Mouse (Mus musculus) hematopoietic stem cell, adult 5-6 weeks (primary cell): ENCODE data around the gene Gm10318. TPM values are rescaled to one million over a fixed set of nuclear protein-coding genes. Genes with fewer than 3 reads are reported as not detected.

Source experiments
- ATAC-seq, 2 experiments: fragments of 125-278 bp in 1 of 2; replicated peaks in 1 of 2; 2 replicates each; pipeline ENCODE4 v1.8.0; 2016 to 2017; ENCODE audit warnings: inconsistent platforms in 2 of 2, mild to moderate bottlenecking in 2 of 2, moderate number of reproducible peaks in 2 of 2, low read depth in 1 of 2, moderate TSS enrichment in 1 of 2; ENCODE audit not compliant: low FRiP score in 2 of 2, poor library complexity in 2 of 2, severe bottlenecking in 2 of 2, insufficient read depth in 1 of 2, low TSS enrichment in 1 of 2
- total RNA-seq: library from RNA; stranded (forward); fragments of 172-1452, 232-1000 nt; gene quantifications from 2 replicates; pipeline ENCODE4 v1.2.3, GENCODE M21; 2017

Gm10318 gene
- total RNA-seq, 1 experiment from 2014 or later = not detected

DNA sequence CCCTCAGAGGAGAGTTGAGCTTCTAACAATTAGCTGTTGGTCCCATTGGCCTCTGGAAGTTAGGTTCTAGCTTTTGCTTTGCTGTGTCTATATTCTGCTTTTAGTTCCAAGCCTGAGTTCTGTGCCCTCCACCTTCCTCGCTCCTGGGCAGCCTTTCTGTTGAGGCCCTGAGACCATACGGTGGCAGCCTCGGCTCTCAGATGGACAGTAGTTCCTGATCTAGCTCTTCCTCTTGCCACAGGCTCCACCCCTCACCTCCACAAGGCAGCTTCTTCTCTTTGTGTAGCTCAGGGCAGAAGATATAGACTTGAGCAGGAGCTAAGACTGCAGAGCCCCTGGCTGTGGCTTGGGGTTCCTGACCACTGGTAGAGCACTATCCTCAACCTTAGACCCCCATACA, 27.6 kb downstream of the Gm10318 start:
- ATAC-seq = no peak; a peak in 1 of 4 replicates

DNA sequence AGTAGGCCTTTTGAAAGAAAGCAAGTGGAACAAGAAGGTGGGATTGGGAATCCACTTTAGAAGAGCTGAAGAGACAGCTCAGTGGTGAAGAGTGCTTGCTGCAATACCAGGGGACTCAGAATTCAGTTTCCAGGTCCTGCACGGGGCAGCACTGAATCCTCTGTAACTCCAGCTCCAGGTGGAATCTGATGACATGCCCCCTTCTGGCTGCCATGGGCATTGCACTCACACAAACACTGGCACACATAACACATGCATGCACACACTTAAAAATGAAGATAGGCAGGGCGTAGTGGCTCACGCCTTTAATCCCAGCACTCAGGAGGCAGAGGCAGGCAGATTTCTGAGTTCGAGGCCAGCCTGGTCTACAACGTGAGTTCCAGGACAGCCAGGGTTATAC, 29.9 kb downstream of the Gm10318 start:
- ATAC-seq = no peak

DNA sequence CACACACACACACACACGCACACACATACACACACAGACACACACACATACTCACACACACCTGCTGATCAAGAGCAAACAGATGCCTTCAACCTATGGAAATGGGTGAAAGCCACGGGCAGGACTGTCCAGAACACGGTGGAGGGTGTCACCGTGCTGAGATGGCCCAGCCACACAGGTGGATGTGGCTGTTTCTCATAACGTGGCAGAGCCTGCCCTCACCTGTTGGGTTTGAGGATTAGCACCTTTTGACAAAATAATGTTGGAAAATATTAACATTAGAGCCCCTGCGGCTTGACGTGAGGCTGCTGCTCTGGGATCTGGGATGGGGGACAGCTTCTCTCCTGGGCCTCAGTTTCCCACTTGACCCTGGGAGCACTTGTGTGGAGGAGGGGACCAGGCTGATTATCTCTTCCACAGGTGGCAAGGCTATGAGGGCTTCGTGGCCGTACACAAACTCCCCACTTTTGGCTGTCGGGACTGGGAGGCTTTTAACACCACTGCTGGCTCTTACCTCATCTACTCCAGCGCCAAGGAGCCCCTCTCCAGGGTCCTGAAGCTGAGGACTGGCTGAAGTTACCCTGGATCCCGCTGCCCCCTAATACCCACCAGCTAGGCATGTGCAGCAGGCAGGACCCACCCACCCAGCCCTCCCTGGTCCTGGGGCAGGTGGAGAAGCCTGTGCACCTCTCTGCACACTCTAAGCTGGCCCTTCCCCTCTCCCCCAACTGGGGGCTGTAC, 33.5 kb downstream of the Gm10318 start:
- ATAC-seq = no peak

DNA sequence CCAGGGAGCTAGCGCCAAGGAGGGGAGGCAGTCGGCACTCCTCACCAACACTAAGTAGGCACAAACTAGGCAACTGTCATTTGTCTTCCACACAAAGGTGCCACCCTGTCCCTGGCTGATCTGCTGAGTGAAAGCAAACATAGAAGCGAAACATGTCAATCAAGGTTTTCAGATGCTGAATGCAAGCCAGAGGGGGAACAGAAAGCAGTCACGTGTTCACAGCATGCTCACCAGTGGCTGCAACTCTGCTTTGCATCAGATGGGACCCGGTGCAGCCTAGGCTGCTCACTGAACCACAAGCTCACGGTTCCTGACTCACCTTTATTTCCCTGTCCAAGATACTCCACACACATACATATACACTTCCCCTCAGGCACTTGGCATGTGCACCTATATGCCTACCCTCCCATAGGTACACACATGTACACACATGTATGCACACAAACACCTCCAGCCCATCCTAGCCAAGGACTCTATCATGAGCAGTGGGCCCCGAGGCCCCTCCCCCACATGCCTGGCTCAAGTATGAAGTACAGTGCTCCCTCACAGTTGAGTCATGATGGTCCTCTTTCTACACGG, 38.4 kb downstream of the Gm10318 start:
- 0 out of 4 replicates have a peak, but pooled peaks of 1 of the 2 experiments have one; percentile 14 for ATAC-seq

DNA sequence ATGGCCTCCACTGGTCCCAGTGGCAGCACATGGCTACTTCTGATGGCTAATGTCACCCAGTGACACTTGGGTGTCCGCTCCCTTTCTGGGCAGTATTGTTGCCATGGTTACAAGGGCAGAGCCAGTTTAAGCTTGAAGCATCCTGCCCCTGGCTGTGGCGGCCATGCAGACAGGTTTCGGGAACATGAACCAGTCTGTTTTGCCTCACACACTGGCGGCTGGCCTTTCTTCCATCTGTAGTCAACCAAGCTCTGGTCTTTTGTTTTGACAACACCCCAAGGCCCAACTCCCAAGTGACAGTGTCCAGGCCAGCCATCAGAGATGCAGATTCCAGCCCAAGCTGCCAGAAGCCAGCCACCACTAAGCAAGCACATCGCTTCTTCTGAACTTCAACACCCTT, 42.9 kb downstream of the Gm10318 start:
- ATAC-seq = no peak

DNA sequence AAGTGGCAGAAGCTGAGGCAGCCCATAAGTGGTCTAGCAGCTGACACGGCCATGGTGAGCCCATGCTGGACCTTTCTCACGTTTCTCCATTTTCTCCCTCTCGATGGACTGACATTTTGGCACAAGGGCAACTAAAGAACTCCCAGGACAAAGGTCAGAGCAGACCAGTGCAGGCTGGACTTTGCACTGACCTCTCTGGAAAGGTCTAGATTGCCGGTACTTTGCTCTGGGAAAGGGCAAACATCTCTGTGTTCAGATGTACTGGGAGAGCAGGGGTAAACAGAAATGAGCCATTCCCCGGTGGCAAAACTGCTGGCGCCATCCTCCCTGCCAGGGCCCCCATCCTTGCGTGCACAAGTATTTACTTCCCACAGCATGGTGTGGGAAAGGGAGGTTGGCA, 47.5 kb downstream of the Gm10318 start:
- no peak for ATAC-seq

DNA sequence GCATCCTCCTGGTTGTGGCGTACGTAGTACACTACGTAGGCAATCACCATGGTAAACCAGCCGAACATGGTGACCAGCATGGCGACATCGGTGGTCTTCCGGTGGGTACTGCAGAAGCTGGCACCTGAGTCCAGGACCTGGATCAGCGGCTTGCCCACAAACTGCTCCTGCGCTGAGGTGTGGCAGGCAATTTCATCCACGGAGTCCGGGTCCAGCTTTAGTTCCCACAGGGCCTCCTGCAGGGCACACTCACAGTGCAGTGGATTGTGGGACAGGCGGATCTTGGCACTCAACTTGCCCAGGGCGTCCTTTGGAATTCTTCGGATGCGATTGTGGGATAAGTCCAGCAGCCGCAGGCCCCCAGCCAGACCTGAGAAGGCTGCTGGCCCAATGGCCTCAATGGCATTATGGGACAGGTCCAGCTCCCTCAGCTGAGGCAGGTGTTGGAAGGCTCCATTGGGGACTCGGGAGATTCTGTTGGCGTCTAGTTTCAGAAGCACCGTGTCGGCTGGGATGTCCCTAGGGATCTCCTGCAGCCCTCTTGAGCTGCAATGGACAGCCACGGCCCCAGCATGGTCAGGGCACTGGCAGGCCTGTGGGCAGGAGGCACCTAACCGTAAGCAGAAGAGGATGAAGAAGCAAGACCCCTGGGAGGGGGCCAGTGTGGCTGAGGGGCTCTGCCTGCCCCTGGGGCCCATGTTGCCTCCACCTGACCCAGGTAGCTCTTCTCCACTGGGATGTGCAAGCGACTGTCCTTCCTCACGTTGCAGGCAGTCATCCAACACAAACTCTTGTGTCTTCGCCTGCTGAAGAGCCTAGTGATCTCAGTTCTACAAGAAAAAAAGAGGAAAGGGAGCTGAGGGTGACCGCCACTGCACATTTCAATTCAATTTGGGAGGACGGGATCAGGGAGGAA, 48.5 kb downstream of the Gm10318 start:
- ATAC-seq = no peak

DNA sequence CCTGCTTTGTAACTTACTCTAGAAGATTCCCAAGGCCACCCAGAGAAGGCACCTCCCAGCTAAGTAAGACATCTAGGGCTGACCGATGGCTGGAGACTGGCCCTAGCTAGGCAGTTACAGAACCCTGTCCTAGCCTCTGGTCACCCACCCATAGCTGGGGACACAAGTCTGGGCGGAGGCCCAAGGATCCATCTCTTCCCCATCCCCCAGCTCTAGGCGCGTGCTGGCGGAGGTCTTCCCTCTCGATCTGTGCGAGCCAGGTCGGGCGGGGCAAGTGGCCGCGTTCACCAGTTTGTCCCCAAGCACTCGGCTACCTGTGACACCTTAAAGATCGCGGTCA, 49.2 kb downstream of the Gm10318 start:
- 0 out of 4 replicates have a peak, but pooled peaks of 1 of the 2 experiments have one; percentile 7 for ATAC-seq

DNA sequence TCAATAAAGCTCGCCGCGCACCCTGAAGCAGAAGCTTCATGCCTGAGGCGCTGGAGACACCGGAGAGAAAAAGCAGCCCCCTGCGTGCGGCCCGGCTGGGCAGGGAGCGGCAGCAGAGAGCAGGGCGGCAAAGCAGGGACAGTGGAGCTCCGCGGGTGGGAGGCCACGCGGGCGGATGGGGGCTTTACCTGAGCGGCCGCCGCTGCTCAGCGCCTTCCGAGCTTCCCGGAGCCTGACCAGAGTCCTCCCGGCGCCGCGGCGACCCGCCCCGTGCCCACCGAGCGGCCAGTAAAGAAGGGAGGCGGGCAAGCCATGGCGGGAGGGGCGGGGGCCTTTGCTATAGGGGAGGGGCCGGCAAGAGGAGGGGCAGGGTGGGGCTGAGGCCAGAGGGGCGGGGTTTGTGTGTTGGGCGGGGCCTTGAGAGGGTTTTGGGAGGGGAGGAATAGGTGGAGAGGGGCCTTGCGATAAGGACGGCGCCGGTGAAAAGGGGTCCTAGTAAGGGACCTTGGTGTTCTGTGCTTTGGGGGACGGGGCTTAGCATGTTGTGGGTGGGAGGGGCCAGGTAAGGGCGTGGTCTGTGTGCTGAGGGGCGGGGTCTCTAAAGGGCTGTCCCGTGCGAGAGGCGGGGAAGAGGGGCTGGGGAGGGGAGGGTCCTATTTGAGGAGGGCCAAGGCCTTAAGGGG, 49.7 kb downstream of the Gm10318 start, which contains the start of gene Lrrc3:
Lrrc3 (minus strand) TSS at position 326 of the 683 bp plus-strand sequence.
- ATAC-seq = peak; percentile 42 to 51

DNA sequence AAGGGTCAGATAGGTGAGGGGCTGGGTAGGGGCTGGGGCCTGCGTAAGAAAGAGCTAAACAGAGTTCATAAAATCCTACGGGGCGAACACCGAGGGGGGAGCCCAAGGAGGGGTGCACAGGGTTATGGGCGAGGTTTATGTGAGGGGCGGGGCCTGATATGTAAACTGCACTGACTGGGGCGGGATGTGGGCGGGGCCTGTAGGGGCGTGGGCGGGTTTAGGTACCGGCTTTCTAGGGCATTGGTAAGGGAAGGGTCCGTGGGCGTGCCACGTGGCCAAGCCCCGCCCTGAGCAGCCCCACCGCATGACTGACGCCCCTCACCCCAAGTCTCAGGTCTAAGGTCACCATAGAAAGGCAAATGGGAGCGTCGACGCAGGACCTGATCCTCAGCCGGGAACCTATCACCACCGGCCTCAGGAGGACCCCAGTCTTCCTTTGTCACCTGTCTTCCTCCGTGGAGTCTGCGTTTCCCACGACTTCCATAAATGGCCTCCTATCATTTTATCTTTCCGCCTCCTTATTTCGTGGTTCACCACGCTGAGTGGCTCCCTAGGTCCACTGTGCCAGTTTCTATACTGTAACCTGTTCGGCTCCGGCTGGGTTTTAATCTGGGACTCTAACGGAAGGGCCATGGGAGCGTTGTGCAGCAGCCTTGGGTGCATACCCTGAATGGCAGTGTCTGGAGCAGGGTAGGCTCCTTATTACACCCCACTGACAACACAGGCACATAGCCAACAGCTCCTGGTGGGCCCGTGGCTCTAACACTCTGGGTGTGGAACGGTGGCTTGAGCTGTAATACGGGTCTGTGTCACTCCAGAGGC, 50.4 kb downstream of the Gm10318 start:
- peak in 1 of 2 experiments; percentile 33; a peak in 1 of 4 replicates for ATAC-seq

Other genes with a start within 250 kb of the Gm10318 start
- gene Sumo3, start 246.8 kb upstream of the Gm10318 start, total RNA-seq = 148 and 150 TPM in 2 replicates
- not detected in 2 replicates for gene Gm49325, start 246.7 kb upstream of the Gm10318 start, total RNA-seq
- gene Ube2g2, start 230.6 kb upstream of the Gm10318 start, total RNA-seq = 25.6 and 27.5 TPM in 2 replicates
- 2.8 and 3.1 TPM in 2 replicates for gene Tspear, start 166.3 kb upstream of the Gm10318 start, total RNA-seq
- gene Gm19402, start 162.1 kb upstream of the Gm10318 start, total RNA-seq = not detected in 2 replicates
- not detected in 2 replicates for gene Gm9508, start 155.6 kb upstream of the Gm10318 start, total RNA-seq
- not detected in 2 replicates for gene Gm10272, start 146.2 kb upstream of the Gm10318 start, total RNA-seq
- gene Gm10024, start 141.4 kb upstream of the Gm10318 start, total RNA-seq = not detected in 2 replicates
- not detected in 2 replicates for gene Gm10142, start 137.1 kb upstream of the Gm10318 start, total RNA-seq
- gene Krtap12-1, start 132.3 kb upstream of the Gm10318 start, total RNA-seq = not detected in 2 replicates
- not detected in 2 replicates for gene Gm10100, start 126.4 kb upstream of the Gm10318 start, total RNA-seq
- gene Gm18596, start 110.2 kb upstream of the Gm10318 start, total RNA-seq = not detected in 2 replicates
- gene Gm9736, start 101.5 kb upstream of the Gm10318 start, total RNA-seq = not detected in 2 replicates
- gene Gm3233, start 93.2 kb upstream of the Gm10318 start, total RNA-seq = not detected in 2 replicates
- not detected in 2 replicates for gene Gm3238, start 81.5 kb upstream of the Gm10318 start, total RNA-seq
- not detected in 2 replicates for gene Gm7138, start 75.9 kb upstream of the Gm10318 start, total RNA-seq
- not detected in 2 replicates for gene Gm3250, start 70.3 kb upstream of the Gm10318 start, total RNA-seq
- gene Gm7137, start 64.7 kb upstream of the Gm10318 start, total RNA-seq = not detected in 2 replicates
- gene Gm9639, start 57.8 kb upstream of the Gm10318 start, total RNA-seq = not detected in 2 replicates
- not detected in 2 replicates for gene Gm19668, start 53.7 kb upstream of the Gm10318 start, total RNA-seq
- not detected in 2 replicates for gene Gm9507, start 41.0 kb upstream of the Gm10318 start, total RNA-seq
- gene Gm2696, start 38.2 kb upstream of the Gm10318 start, total RNA-seq = not detected in 2 replicates
- gene Krtap10-4, start 25.8 kb upstream of the Gm10318 start, total RNA-seq = not detected in 2 replicates
- gene Krtap10-10, start 16.9 kb upstream of the Gm10318 start, total RNA-seq = not detected in 2 replicates
- not detected in 2 replicates for gene Gm36176, start 6.1 kb upstream of the Gm10318 start, total RNA-seq
- gene Gm3285, start 9.1 kb downstream of the Gm10318 start, total RNA-seq = not detected in 2 replicates
- gene Lrrc3, start 49.7 kb downstream of the Gm10318 start, total RNA-seq = 0.31 TPM in 1 of 2 replicates, not detected in the other
- 2.6 and 10.0 TPM in 2 replicates for gene Trpm2, start 117.7 kb downstream of the Gm10318 start, total RNA-seq
- gene 1810043G02Rik, start 125.7 kb downstream of the Gm10318 start, total RNA-seq = 11.7 and 19.3 TPM in 2 replicates
- 42.1 and 65.3 TPM in 2 replicates for gene Pfkl, start 157.2 kb downstream of the Gm10318 start, total RNA-seq
- gene Dnmt3l, start 189.1 kb downstream of the Gm10318 start, total RNA-seq = 0.75 and 0.94 TPM in 2 replicates
- 1.0 and 1.6 TPM in 2 replicates for gene Aire, start 190.8 kb downstream of the Gm10318 start, total RNA-seq
- gene Icosl, start 216.4 kb downstream of the Gm10318 start, total RNA-seq = 5.1 and 6.8 TPM in 2 replicates